Mouse (Mus musculus): Measurements from ENCODE around the gene Sox15.

Sox15 gene

GRCm38 (mm10) chr11:69645860-69646259 lies 9.3 kb upstream of the Sox15 start:
- no peak for DNase-seq

- no peak for DNase-seq
Observed at GRCm38 (mm10) chr11:69653399-69653798, 1.7 kb upstream of the Sox15 start.

- no peak for DNase-seq
Observed at GRCm38 (mm10) chr11:69654760-69655159, 354 bp upstream of the Sox15 start.

GRCm38 (mm10) chr11:69656065-69656455 lies 946 bp downstream of the Sox15 start:
- DNase-seq = peak; percentile 28

- peak; percentile 71 for DNase-seq
Observed at GRCm38 (mm10) chr11:69656617-69657461, 1.7 kb downstream of the Sox15 start.

- no peak for DNase-seq
Observed at GRCm38 (mm10) chr11:69657462-69657881, 2.4 kb downstream of the Sox15 start.

- peak; percentile 67 for DNase-seq
Observed at GRCm38 (mm10) chr11:69661221-69661881, 6.2 kb downstream of the Sox15 start.

GRCm38 (mm10) chr11:69662213-69662966 lies 7.3 kb downstream of the Sox15 start, which contains the start of gene Mpdu1:
Mpdu1 (minus strand) TSS chr11:69662642.
- peak; percentile 96 for DNase-seq

- no peak for DNase-seq
Observed at GRCm38 (mm10) chr11:69662967-69663671, 8.0 kb downstream of the Sox15 start.

- DNase-seq = peak; percentile 65
Observed at GRCm38 (mm10) chr11:69663795-69664194, 8.7 kb downstream of the Sox15 start.

- peak; percentile 47 for DNase-seq
Observed at GRCm38 (mm10) chr11:69664841-69665240, 9.7 kb downstream of the Sox15 start.

- peak; percentile 34 for DNase-seq
Observed at GRCm38 (mm10) chr11:69665457-69665960, 10.4 kb downstream of the Sox15 start.

GRCm38 (mm10) chr11:69665961-69666664 lies 11.0 kb downstream of the Sox15 start, which contains the start of gene Cd68:
Cd68 (minus strand) TSS chr11:69666153.
- DNase-seq = peak; percentile 37

- DNase-seq = peak; percentile 19
Observed at GRCm38 (mm10) chr11:69666665-69667005, 11.5 kb downstream of the Sox15 start.

- peak; percentile 96 for DNase-seq
Observed at GRCm38 (mm10) chr11:69670786-69671725, 15.9 kb downstream of the Sox15 start.

GRCm38 (mm10) chr11:69671726-69672124 lies 16.6 kb downstream of the Sox15 start:
- no peak for DNase-seq

- peak; percentile 100 for DNase-seq
Observed at GRCm38 (mm10) chr11:69672211-69672706, 17.1 kb downstream of the Sox15 start, which contains the start of gene Eif4a1. Eif4a1 (minus strand) TSS chr11:69672423.

GRCm38 (mm10) chr11:69679144-69679543 lies 24.0 kb downstream of the Sox15 start:
- DNase-seq = no peak

GRCm38 (mm10) chr11:69680136-69680855 lies 25.2 kb downstream of the Sox15 start:
- DNase-seq = no peak

All from cerebellum, adult 9-10 months (tissue).